8 mouse cellular contexts compared by ENCODE assay signal in the genomic region with DNA sequence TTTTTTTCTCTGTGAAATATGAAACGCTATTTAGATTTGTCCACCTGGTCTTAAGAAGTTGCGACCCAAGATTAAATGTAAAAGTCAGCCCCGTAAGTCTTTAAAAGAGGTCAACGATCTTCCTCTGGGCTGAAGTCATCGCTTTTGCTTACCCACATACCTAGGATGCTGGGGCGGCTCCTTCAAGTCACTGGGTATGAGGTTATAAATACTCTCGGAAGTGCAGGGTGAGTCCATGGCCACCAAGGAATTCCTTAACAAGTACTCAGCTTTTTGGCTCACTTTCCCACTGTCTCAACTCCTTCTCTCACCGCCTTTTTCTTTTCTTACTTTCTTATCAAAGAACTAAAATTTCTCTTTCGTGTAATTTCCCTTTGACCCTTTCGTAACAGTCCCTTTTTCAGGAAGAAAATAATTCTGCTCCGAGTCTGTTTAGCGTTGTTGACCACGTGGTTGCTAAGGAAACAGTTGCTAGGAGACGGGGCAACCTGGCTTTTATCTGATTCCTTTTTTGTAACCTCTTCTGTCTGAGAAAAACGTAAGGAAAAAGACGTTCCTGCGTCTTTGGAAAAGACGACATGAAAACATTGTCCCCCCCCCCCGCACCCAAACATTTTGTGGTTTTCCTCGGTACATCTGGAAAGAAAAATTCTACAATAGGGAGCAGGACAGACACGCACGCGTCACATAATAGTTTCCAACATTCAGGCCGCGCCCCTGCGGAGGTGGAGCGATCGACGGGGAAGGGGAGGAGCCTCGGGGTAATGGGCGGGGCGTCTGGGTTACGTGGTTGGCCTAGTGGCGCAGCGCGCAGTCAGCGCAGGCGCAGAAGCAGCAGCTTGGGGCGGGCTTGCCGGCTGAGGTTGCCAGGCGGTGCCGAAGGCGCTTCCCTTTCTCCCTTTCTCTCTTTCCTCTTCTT. TPM values are rescaled to one million over a fixed set of nuclear protein-coding genes. Genes with fewer than 3 reads are reported as not detected.
DNase-seq lines count a peak whose midpoint lies in the region; ATAC-seq lines count a peak whose summit lies in the region.

A gene (minus strand): TSS at position 454 of the 919 bp plus-strand sequence.
A gene (plus strand): TSS at position 813 of the 919 bp plus-strand sequence.

- peak within 1 kb of the TSS; percentile 68 for H3K4me2 ChIP-seq in forebrain, embryonic 14.5 days (ENCODE audit: low read length)
- H3K4me2 ChIP-seq in neural tube, embryonic 15.5 days: peak within 1 kb of the TSS; percentile 72

- peak within 1 kb of the TSS; percentile 79 for H3K27ac ChIP-seq in forebrain, embryonic 14.5 days (ENCODE audit: low read depth, low read length)
- peak within 1 kb of the TSS; percentile 88 for H3K27ac ChIP-seq in neural tube, embryonic 15.5 days (replicated peaks)

- no peaks in the 10 kb centered on the region for H3K9me3 ChIP-seq in forebrain, embryonic 14.5 days (replicated peaks; ENCODE audit: control insufficient read depth, low read length)
- H3K9me3 ChIP-seq in neural tube, embryonic 15.5 days (replicated peaks): no peaks in the 10 kb centered on the region

- ATAC-seq in forebrain, embryonic 14.5 days: peak; percentile 99
- ATAC-seq in neural tube, embryonic 15.5 days (ENCODE audit: low FRiP score): peak; percentile 100

- H3K36me3 ChIP-seq in forebrain, embryonic 14.5 days (ENCODE audit: control insufficient read depth, insufficient read depth, low read length): no peaks in the 10 kb centered on the region
- H3K36me3 ChIP-seq in neural tube, embryonic 15.5 days: no peaks in the 10 kb centered on the region

- H3K4me1 ChIP-seq in forebrain, embryonic 14.5 days (ENCODE audit: control insufficient read depth, insufficient read depth, low read length): peaks cover 7% of the 10 kb centered on the region
- peaks cover 19% of the 10 kb centered on the region for H3K4me1 ChIP-seq in neural tube, embryonic 15.5 days

- no peaks in the 10 kb centered on the region for H3K27me3 ChIP-seq in forebrain, embryonic 14.5 days (replicated peaks; ENCODE audit: control insufficient read depth, insufficient read depth, low read length)
- H3K27me3 ChIP-seq in neural tube, embryonic 15.5 days (replicated peaks): no peaks in the 10 kb centered on the region

- intact Hi-C loops in heart, postnatal 14 days (cut with DNase I): loop anchor here (5.0 kb wide), 1 partner anchor 57 kb away; no protein-coding TSS in a partner anchor

- DNase-seq in ES-CJ7 (ENCODE audit: low read depth, low spot score): peak; percentile 97
- DNase-seq in cerebellum, adult 11 months: peak; percentile 98
- peak; percentile 98 for DNase-seq in forebrain, embryonic 14.5 days (ENCODE audit: low spot score)
- DNase-seq in heart, postnatal 14 days: peak; percentile 99
- peak; percentile 97 for DNase-seq in layer of hippocampus, adult 11-12 months (ENCODE audit: low spot score)
- peak; percentile 98 for DNase-seq in lung, adult 18-20 months
- DNase-seq in testis, postnatal 14 days (ENCODE audit: low spot score): peak; percentile 97

- 3% methylated on average over 40 of the region's 43 CpGs for WGBS in forebrain, embryonic 14.5 days
- 3% methylated on average over 43 of the region's 43 CpGs for WGBS in neural tube, embryonic 15.5 days

- H3K4me3 ChIP-seq in forebrain, embryonic 14.5 days (ENCODE audit: low read depth, low read length): peak within 1 kb of the TSS; percentile 58
- H3K4me3 ChIP-seq in neural tube, embryonic 15.5 days (replicated peaks): peak within 1 kb of the TSS; percentile 75

- H3K9ac ChIP-seq in forebrain, embryonic 14.5 days (ENCODE audit: low read length): peak within 1 kb of the TSS; percentile 81
- peak within 1 kb of the TSS; percentile 63 for H3K9ac ChIP-seq in neural tube, embryonic 15.5 days (replicated peaks)

RNA-seq across cellular contexts. Expression of the first gene that starts in this region (rescaled TPM):
- polyA plus RNA-seq in forebrain, embryonic 14.5 days (2014; fragmentation: Nextera tagmentation; extraction: Ambion mirVana): 2.8 and 3.3 TPM in 2 replicates
- 1 to 10 TPM; 3.8 to 4.4 TPM for total RNA-seq in heart, postnatal 14 days (2021)
- 2.6 and 3.6 TPM in 2 replicates for polyA plus RNA-seq in neural tube, embryonic 15.5 days (2015; fragmentation: Nextera tagmentation; extraction: Ambion mirVana)

RNA-seq across cellular contexts. Expression of the second gene that starts in this region (rescaled TPM):
- 27.2 and 29.5 TPM in 2 replicates for polyA plus RNA-seq in forebrain, embryonic 14.5 days (2014; fragmentation: Nextera tagmentation; extraction: Ambion mirVana)
- total RNA-seq in heart, postnatal 14 days (2021): 1 to 10 TPM; 5.0 to 5.5 TPM
- 17.4 and 20.2 TPM in 2 replicates for polyA plus RNA-seq in neural tube, embryonic 15.5 days (2015; fragmentation: Nextera tagmentation; extraction: Ambion mirVana)

Comparison
In these comparisons a context has a peak if more than half of its experiments do, and no peak if none do; other contexts are left out.
1. Peak in every context shown above with its lines: DNase-seq, ATAC-seq, H3K4me3 ChIP-seq and H3K27ac ChIP-seq.